Mouse (Mus musculus): ENCODE measurements around the gene Col15a1.

Col15a1 gene

GRCm38 (mm10) chr4:47227101-47227500 is 19.1 kb downstream of the Col15a1 start:
- POLR2A ChIA-PET, result no interaction called here
- CTCF ChIA-PET, result no interaction called here

GRCm38 (mm10) chr4:47227756-47228155 is 19.8 kb downstream of the Col15a1 start:
- ChIA-PET POLR2A (no interaction called here), CTCF (interaction anchor here in 1 of 4 experiments (0.9 kb wide), 1 partner anchor 105 kb away, joined by 5 read pairs; no protein-coding TSS in a partner anchor)

GRCm38 (mm10) chr4:47228945-47229344 is 21.0 kb downstream of the Col15a1 start:
- POLR2A ChIA-PET, result no interaction called here
- CTCF ChIA-PET, result interaction anchor here in 1 of 4 experiments (0.6 kb wide), 1 partner anchor 17 kb away, joined by 3 read pairs; no protein-coding TSS in a partner anchor

GRCm38 (mm10) chr4:47230498-47230897 is 22.5 kb downstream of the Col15a1 start:
- ChIA-PET POLR2A (interaction anchor here in 2 of 4 experiments (0.6 to 1.7 kb wide), 2 partner anchors 101 to 330 kb away, joined by 3 to 5 read pairs; no protein-coding TSS in a partner anchor), CTCF (interaction anchor here in 3 of 4 experiments (0.6 to 1.6 kb wide), 4 partner anchors 13 to 723 kb away, joined by 3 to 10 read pairs (median 3); no protein-coding TSS in a partner anchor)

- ChIA-PET POLR2A (interaction anchor here in 1 of 4 experiments (1.7 kb wide), 1 partner anchor 102 kb away, joined by 3 read pairs; no protein-coding TSS in a partner anchor), CTCF (interaction anchor here in 1 of 4 experiments (1.6 kb wide), 1 partner anchor 13 kb away, joined by 3 read pairs; no protein-coding TSS in a partner anchor)
Measured at GRCm38 (mm10) chr4:47231322-47231721, 23.4 kb downstream of the Col15a1 start.

GRCm38 (mm10) chr4:47233192-47233835 is 25.4 kb downstream of the Col15a1 start:
- POLR2A ChIA-PET, result interaction anchor here in 1 of 4 experiments (1.5 kb wide), 1 partner anchor 104 kb away, joined by 3 read pairs; no protein-coding TSS in a partner anchor
- CTCF ChIA-PET, result interaction anchor here in 2 of 4 experiments (1.1 to 2.5 kb wide), 2 partner anchors 17 to 111 kb away, joined by 3 to 5 read pairs; no protein-coding TSS in a partner anchor

GRCm38 (mm10) chr4:47234667-47235267 is 26.8 kb downstream of the Col15a1 start:
- ChIA-PET POLR2A (interaction anchor here in 1 of 4 experiments (1.5 kb wide), 1 partner anchor 105 kb away, joined by 3 read pairs; no protein-coding TSS in a partner anchor), CTCF (interaction anchor here in 3 of 4 experiments (0.5 to 2.5 kb wide), 10 partner anchors 12 to 184 kb away, joined by 3 to 5 read pairs (median 4); no protein-coding TSS in a partner anchor)

- ChIA-PET CTCF (interaction anchor here in 3 of 4 experiments (1.2 to 2.5 kb wide), 4 partner anchors 11 to 113 kb away, joined by 3 to 5 read pairs (median 4); no protein-coding TSS in a partner anchor), POLR2A (no interaction called here)
Measured at GRCm38 (mm10) chr4:47235312-47235711, 27.4 kb downstream of the Col15a1 start.

GRCm38 (mm10) chr4:47236104-47236503 is 28.1 kb downstream of the Col15a1 start:
- CTCF ChIA-PET, result interaction anchor here (0.6 to 2.5 kb wide), 11 partner anchors 10 to 495 kb away, joined by 3 to 7 read pairs (median 4); no protein-coding TSS in a partner anchor
- POLR2A ChIA-PET, result interaction anchor here in 2 of 4 experiments (0.6 to 0.8 kb wide), 2 partner anchors 544 to 1194 kb away, joined by 3 to 4 read pairs; no protein-coding TSS in a partner anchor

GRCm38 (mm10) chr4:47237220-47237619 is 29.3 kb downstream of the Col15a1 start:
- CTCF ChIA-PET, result interaction anchor here in 3 of 4 experiments (0.7 to 1.7 kb wide), 4 partner anchors 10 to 14 kb away, joined by 3 to 5 read pairs (median 4); no protein-coding TSS in a partner anchor
- POLR2A ChIA-PET, result interaction anchor here in 1 of 4 experiments (0.7 kb wide), 1 partner anchor 175 kb away, joined by 3 read pairs; no protein-coding TSS in a partner anchor

- ChIA-PET CTCF (no interaction called here), POLR2A (no interaction called here)
Measured at GRCm38 (mm10) chr4:47239114-47239513, 31.2 kb downstream of the Col15a1 start.

GRCm38 (mm10) chr4:47240901-47241300 is 32.9 kb downstream of the Col15a1 start:
- ChIA-PET CTCF (no interaction called here), POLR2A (no interaction called here)

- POLR2A ChIA-PET, result no interaction called here
- CTCF ChIA-PET, result no interaction called here
Measured at GRCm38 (mm10) chr4:47242127-47242526, 34.2 kb downstream of the Col15a1 start.

- CTCF ChIA-PET, result interaction anchor here in 1 of 4 experiments (1.8 kb wide), 1 partner anchor 11 kb away, joined by 6 read pairs; no protein-coding TSS in a partner anchor
- POLR2A ChIA-PET, result no interaction called here
Measured at GRCm38 (mm10) chr4:47244651-47245050, 36.7 kb downstream of the Col15a1 start.

GRCm38 (mm10) chr4:47245621-47246020 is 37.7 kb downstream of the Col15a1 start:
- POLR2A ChIA-PET, result interaction anchor here in 1 of 4 experiments (1.5 kb wide), 1 partner anchor 106 kb away, joined by 4 read pairs; no protein-coding TSS in a partner anchor
- CTCF ChIA-PET, result interaction anchor here in 2 of 4 experiments (0.6 to 2.6 kb wide), 3 partner anchors 10 to 676 kb away, joined by 3 to 12 read pairs (median 3); no protein-coding TSS in a partner anchor

GRCm38 (mm10) chr4:47246811-47247210 is 38.9 kb downstream of the Col15a1 start:
- POLR2A ChIA-PET, result interaction anchor here in 2 of 4 experiments (0.6 to 1.5 kb wide), 4 partner anchors 15 to 236 kb away, joined by 3 to 4 read pairs (median 3); no protein-coding TSS in a partner anchor

GRCm38 (mm10) chr4:47247574-47247973 is 39.6 kb downstream of the Col15a1 start:
- CTCF ChIA-PET, result interaction anchor here (0.6 to 2.6 kb wide), 10 partner anchors 8 to 127 kb away, joined by 3 to 20 read pairs (median 4); partner anchors contain the start of gene Tgfbr1 (in 1 of the 4)
- POLR2A ChIA-PET, result no interaction called here

More at GRCm38 (mm10) chr4:47246811-47247210, 38.9 kb downstream of the Col15a1 start:
- CTCF ChIA-PET, result interaction anchor here (0.6 to 2.6 kb wide), 27 partner anchors 9 to 1266 kb away, joined by 3 to 20 read pairs (median 3); partner anchors contain the start of gene Tgfbr1 (in 1 of the 4)

- POLR2A ChIA-PET, result interaction anchor here in 1 of 4 experiments (1.3 kb wide), 1 partner anchor 158 kb away, joined by 3 read pairs; the partner anchor contains the start of gene Galnt12
- CTCF ChIA-PET, result no interaction called here
Measured at GRCm38 (mm10) chr4:47249193-47249592, 41.2 kb downstream of the Col15a1 start.

- ChIA-PET POLR2A (interaction anchor here in 2 of 4 experiments (1.1 to 1.5 kb wide), 2 partner anchors 23 to 101 kb away, joined by 3 to 5 read pairs; no protein-coding TSS in a partner anchor), CTCF (interaction anchor here in 3 of 4 experiments (0.5 to 2.9 kb wide), 11 partner anchors 14 to 1430 kb away, joined by 3 to 16 read pairs (median 4); partner anchors contain the start of gene Tgfbr1 (in 1 of the 3))
Measured at GRCm38 (mm10) chr4:47251069-47251468, 43.1 kb downstream of the Col15a1 start.

Measured in embryonic stem cell, embryonic (primary cell).